Mouse (Mus musculus): ENCODE measurements around the gene Zfp768.

Gene Zfp768

GRCm38 (mm10) chr7:127297586-127298193, 47.7 kb downstream of the Zfp768 start:
- DNase-seq (ENCODE audit: low spot score in 2 of 2), result no peak

GRCm38 (mm10) chr7:127296786-127297555, 48.4 kb downstream of the Zfp768 start:
- DNase-seq (ENCODE audit: low spot score in 2 of 2), result peak in 1 of 2 experiments; percentile 37

GRCm38 (mm10) chr7:127296098-127296497, 49.3 kb downstream of the Zfp768 start, which contains the start of gene Itgal:
Gene Itgal (plus strand): TSS chr7:127296260.
- DNase-seq (ENCODE audit: low spot score in 2 of 2), result peak; percentile 70 to 74

All from thymus, postnatal 10 days (tissue).